Mouse (Mus musculus): Measurements from ENCODE around the gene Fam222b. TPM values are rescaled to one million over a fixed set of nuclear protein-coding genes. Genes with fewer than 3 reads are reported as not detected.
"Not testable (repeated sequence)": the region's sequence is repeated elsewhere in the genome, so short reads cannot be mapped to it uniquely, and the experiment has no call there.

Fam222b gene
- total and polyA plus RNA-seq, 2 experiments from 2014 or later, result 10.8 to 11.1 TPM

GRCm38 (mm10) chr11:78125691-78126090, 31.2 kb downstream of the Fam222b start:
- Histone ChIP-seq H3K4me2 (ENCODE audit: low read depth, low read length) (no peak overlapping the region), H3K36me3 (replicated peaks; ENCODE audit: control insufficient read depth, insufficient read depth, low read length) (no peaks in the 10 kb centered on the region), H3K27ac (ENCODE audit: low read depth) (0 out of 2 replicates have a peak overlapping the region, but pooled peaks have one; percentile 43), H3K9ac (replicated peaks; ENCODE audit: low read depth, low read length) (no peak overlapping the region), H3K4me3 (ENCODE audit: low read depth, low read length) (no peak overlapping the region), H3K4me1 (ENCODE audit: control insufficient read depth, insufficient read depth) (peaks cover 19% of the 10 kb centered on the region; the same call in 1 of the 2 replicates), H3K9me3 (replicated peaks; ENCODE audit: control insufficient read depth, low read length) (no peaks in the 10 kb centered on the region), H3K27me3 (ENCODE audit: control insufficient read depth, insufficient read depth, low read length) (no peaks in the 10 kb centered on the region)
- DNase-seq (ENCODE audit: low spot score) (no peak), ATAC-seq (ENCODE audit: insufficient read depth, low read depth) (no peak)
- TF ChIP-seq EP300 (IDR thresholded peaks at IDR 0.05; ENCODE audit: low read depth), result no peak
- TF ChIP-seq CTCF (IDR thresholded peaks at IDR 0.05; ENCODE audit: low read depth), result no peak
- 64% methylated on average over 6 of the region's 6 CpGs for WGBS

GRCm38 (mm10) chr11:78126739-78127138, 32.3 kb downstream of the Fam222b start:
- no peaks in the 10 kb centered on the region for H3K36me3 ChIP-seq (replicated peaks; ENCODE audit: control insufficient read depth, insufficient read depth, low read length)
- 64% methylated on average over 4 of the region's 4 CpGs for WGBS
- no peak for TF ChIP-seq CTCF (IDR thresholded peaks at IDR 0.05; ENCODE audit: low read depth)
- no peak for TF ChIP-seq EP300 (IDR thresholded peaks at IDR 0.05; ENCODE audit: low read depth)
- no peak overlapping the region for H3K4me3 ChIP-seq (ENCODE audit: low read depth, low read length)
- H3K27me3 ChIP-seq (ENCODE audit: control insufficient read depth, insufficient read depth, low read length), result no peaks in the 10 kb centered on the region
- no peak overlapping the region for H3K9ac ChIP-seq (replicated peaks; ENCODE audit: low read depth, low read length)
- H3K9me3 ChIP-seq (replicated peaks; ENCODE audit: control insufficient read depth, low read length), result no peaks in the 10 kb centered on the region
- DNase-seq (ENCODE audit: low spot score), result no peak
- H3K4me2 ChIP-seq (ENCODE audit: low read depth, low read length), result no peak overlapping the region
- H3K27ac ChIP-seq (ENCODE audit: low read depth), result no peak overlapping the region
- no peak for ATAC-seq (ENCODE audit: insufficient read depth, low read depth)
- H3K4me1 ChIP-seq (ENCODE audit: control insufficient read depth, insufficient read depth), result peaks cover 15% of the 10 kb centered on the region; the same call in 1 of the 2 replicates

GRCm38 (mm10) chr11:78129458-78129857, 35.0 kb downstream of the Fam222b start:
- 0 out of 2 replicates have a peak overlapping the region, but pooled peaks have one; percentile 8 for H3K27ac ChIP-seq (ENCODE audit: low read depth)
- H3K9ac ChIP-seq (replicated peaks; ENCODE audit: low read depth, low read length), result no peak overlapping the region
- peaks cover 26% of the 10 kb centered on the region for H3K4me1 ChIP-seq (ENCODE audit: control insufficient read depth, insufficient read depth)
- no peak for DNase-seq (ENCODE audit: low spot score)
- no peak overlapping the region for H3K4me3 ChIP-seq (ENCODE audit: low read depth, low read length)
- H3K36me3 ChIP-seq (replicated peaks; ENCODE audit: control insufficient read depth, insufficient read depth, low read length), result no peaks in the 10 kb centered on the region
- H3K4me2 ChIP-seq (ENCODE audit: low read depth, low read length), result no peak overlapping the region
- no peaks in the 10 kb centered on the region for H3K27me3 ChIP-seq (ENCODE audit: control insufficient read depth, insufficient read depth, low read length)
- 38% methylated on average over 8 of the region's 8 CpGs for WGBS
- H3K9me3 ChIP-seq (replicated peaks; ENCODE audit: control insufficient read depth, low read length), result no peaks in the 10 kb centered on the region
- ATAC-seq (ENCODE audit: insufficient read depth, low read depth), result no peak
- no peak for TF ChIP-seq EP300 (IDR thresholded peaks at IDR 0.05; ENCODE audit: low read depth)
- TF ChIP-seq CTCF (IDR thresholded peaks at IDR 0.05; ENCODE audit: low read depth), result no peak

GRCm38 (mm10) chr11:78133915-78134314, 39.5 kb downstream of the Fam222b start:
- Histone ChIP-seq H3K27ac (ENCODE audit: low read depth) (no peak overlapping the region), H3K9ac (replicated peaks; ENCODE audit: low read depth, low read length) (no peak overlapping the region), H3K4me1 (ENCODE audit: control insufficient read depth, insufficient read depth) (peaks cover 34% of the 10 kb centered on the region), H3K9me3 (replicated peaks; ENCODE audit: control insufficient read depth, low read length) (no peaks in the 10 kb centered on the region), H3K4me2 (ENCODE audit: low read depth, low read length) (no peak overlapping the region), H3K36me3 (replicated peaks; ENCODE audit: control insufficient read depth, insufficient read depth, low read length) (no peaks in the 10 kb centered on the region), H3K4me3 (ENCODE audit: low read depth, low read length) (no peak overlapping the region), H3K27me3 (ENCODE audit: control insufficient read depth, insufficient read depth, low read length) (no peaks in the 10 kb centered on the region)
- TF ChIP-seq EP300 (IDR thresholded peaks at IDR 0.05; ENCODE audit: low read depth) (no peak), CTCF (IDR thresholded peaks at IDR 0.05; ENCODE audit: low read depth) (no peak)
- ATAC-seq (ENCODE audit: insufficient read depth, low read depth) (no peak), DNase-seq (ENCODE audit: low spot score) (no peak)
- 84% methylated on average over 6 of the region's 6 CpGs for WGBS

GRCm38 (mm10) chr11:78134344-78134743, 39.9 kb downstream of the Fam222b start:
- no peak for TF ChIP-seq EP300 (IDR thresholded peaks at IDR 0.05; ENCODE audit: low read depth)
- no peak for TF ChIP-seq CTCF (IDR thresholded peaks at IDR 0.05; ENCODE audit: low read depth)
- Histone ChIP-seq H3K36me3 (replicated peaks; ENCODE audit: control insufficient read depth, insufficient read depth, low read length) (no peaks in the 10 kb centered on the region), H3K4me1 (ENCODE audit: control insufficient read depth, insufficient read depth) (peaks cover 29% of the 10 kb centered on the region)

GRCm38 (mm10) chr11:78135314-78135713, 40.9 kb downstream of the Fam222b start:
- 87% methylated on average over 7 of the region's 7 CpGs for WGBS
- not testable (repeated sequence) for DNase-seq (ENCODE audit: low spot score); H3K27ac ChIP-seq (ENCODE audit: low read depth); H3K9ac ChIP-seq (replicated peaks; ENCODE audit: low read depth, low read length); H3K4me2 ChIP-seq (ENCODE audit: low read depth, low read length); ATAC-seq (ENCODE audit: insufficient read depth, low read depth); H3K9me3 ChIP-seq (replicated peaks; ENCODE audit: control insufficient read depth, low read length); H3K4me3 ChIP-seq (ENCODE audit: low read depth, low read length); H3K36me3 ChIP-seq (replicated peaks; ENCODE audit: control insufficient read depth, insufficient read depth, low read length); H3K27me3 ChIP-seq (ENCODE audit: control insufficient read depth, insufficient read depth, low read length)
- peaks cover 29% of the 10 kb centered on the region for H3K4me1 ChIP-seq (ENCODE audit: control insufficient read depth, insufficient read depth)

More at GRCm38 (mm10) chr11:78134344-78134743, 39.9 kb downstream of the Fam222b start:
- Histone ChIP-seq H3K4me2 (ENCODE audit: low read depth, low read length) (no peak overlapping the region), H3K9ac (replicated peaks; ENCODE audit: low read depth, low read length) (no peak overlapping the region), H3K27ac (ENCODE audit: low read depth) (no peak overlapping the region), H3K4me3 (ENCODE audit: low read depth, low read length) (no peak overlapping the region), H3K9me3 (replicated peaks; ENCODE audit: control insufficient read depth, low read length) (no peaks in the 10 kb centered on the region), H3K27me3 (ENCODE audit: control insufficient read depth, insufficient read depth, low read length) (no peaks in the 10 kb centered on the region)
- WGBS, result 81% methylated on average over 3 of the region's 3 CpGs
- no peak for ATAC-seq (ENCODE audit: insufficient read depth, low read depth)
- no peak for DNase-seq (ENCODE audit: low spot score)
